Mouse (Mus musculus) midbrain, postnatal 0 days (tissue): Measurements from ENCODE around the gene Gpkow. TPM values are rescaled to one million over a fixed set of nuclear protein-coding genes. Genes with fewer than 3 reads are reported as not detected.

Experiments used
- ATAC-seq: fragments of 200-750 bp; cut with Nextera tagmentation; 2 replicates; pipeline ENCODE4 v1.8.0; 2017; ENCODE audit warnings: moderate number of reproducible peaks, mild to moderate bottlenecking, moderate TSS enrichment, moderate library complexity; ENCODE audit not compliant: low FRiP score
- DNase-seq: peaks from one replicate; pipeline ENCODE4 v3.0.0-alpha.2; 2015; ENCODE audit warnings: low spot score
- H3K27ac ChIP-seq: fragments of 300-500 bp; sonication (generic); 2 replicates; pipeline ENCODE4 v1.5.1; 2014; ENCODE audit warnings: low read depth, mild to moderate bottlenecking, low read length, mixed read lengths
- H3K27me3 ChIP-seq: fragments of 300-500 bp; sonication (generic); 2 replicates; pipeline ENCODE4 v1.6.1; 2014; ENCODE audit warnings: low read length, control low read depth, mixed read lengths; ENCODE audit not compliant: insufficient read depth
- H3K36me3 ChIP-seq: fragments of 300-500 bp; sonication (generic); 2 replicates; pipeline ENCODE4 v1.6.1; 2014; ENCODE audit warnings: low read length, control low read depth, mixed read lengths; ENCODE audit not compliant: insufficient read depth
- H3K4me1 ChIP-seq: fragments of 300-500 bp; sonication (generic); 2 replicates; pipeline ENCODE4 v1.6.1; 2014; ENCODE audit warnings: mild to moderate bottlenecking, control low read depth, antibody characterized with exemption, low read length, mixed read lengths; ENCODE audit not compliant: insufficient read depth
- H3K4me2 ChIP-seq: fragments of 300-500 bp; sonication (generic); 2 replicates; pipeline ENCODE4 v1.6.1; 2014; ENCODE audit warnings: low read depth, mild to moderate bottlenecking, low read length, mixed read lengths; ENCODE audit not compliant: poor library complexity, severe bottlenecking
- H3K4me3 ChIP-seq: fragments of 300-500 bp; sonication (generic); 2 replicates; pipeline ENCODE4 v1.5.1; 2014; ENCODE audit warnings: low read depth, mild to moderate bottlenecking, low read length, moderate library complexity
- H3K9ac ChIP-seq: fragments of 300-500 bp; sonication (generic); replicated peaks from 2 replicates; pipeline ENCODE4 v1.6.1; 2014; ENCODE audit warnings: mild to moderate bottlenecking, low read length, moderate library complexity, mixed read lengths; ENCODE audit not compliant: poor library complexity, severe bottlenecking
- H3K9me3 ChIP-seq: fragments of 300-500 bp; sonication (generic); 2 replicates; pipeline ENCODE4 v1.6.1; 2016; ENCODE audit warnings: low read length, control low read depth
- CTCF ChIP-seq: IDR thresholded peaks from 2 replicates; pipeline ENCODE4 v1.5.1; 2016; ENCODE audit warnings: antibody characterized with exemption, mild to moderate bottlenecking
- WGBS: fragments of 180-500 bp; shearing (Covaris S2); extraction: QIAGEN DNeasy Blood & Tissue Kit; methylation state at CpG from one replicate; pipeline ENCODE4 v1.1.7; 2014; 5-methylcytosine and 5-hydroxymethylcytosine counted together
- polyA plus RNA-seq: library from polyadenylated mRNA; unstranded; fragments of >200 nt; fragmentation: Nextera tagmentation; extraction: Ambion mirVana; gene quantifications from 2 replicates; pipeline ENCODE4 v1.2.1, GENCODE M21; 2015
- total RNA-seq: library from RNA; depleted of rRNA; stranded (reverse); fragments of >200 nt; gene quantifications from 2 replicates; pipeline ENCODE4 v1.2.3, GENCODE M21; 2014

The Gpkow gene
- total and polyA plus RNA-seq, 2 experiments from 2014 or later: 11.9 to 41.6 TPM

DNA sequence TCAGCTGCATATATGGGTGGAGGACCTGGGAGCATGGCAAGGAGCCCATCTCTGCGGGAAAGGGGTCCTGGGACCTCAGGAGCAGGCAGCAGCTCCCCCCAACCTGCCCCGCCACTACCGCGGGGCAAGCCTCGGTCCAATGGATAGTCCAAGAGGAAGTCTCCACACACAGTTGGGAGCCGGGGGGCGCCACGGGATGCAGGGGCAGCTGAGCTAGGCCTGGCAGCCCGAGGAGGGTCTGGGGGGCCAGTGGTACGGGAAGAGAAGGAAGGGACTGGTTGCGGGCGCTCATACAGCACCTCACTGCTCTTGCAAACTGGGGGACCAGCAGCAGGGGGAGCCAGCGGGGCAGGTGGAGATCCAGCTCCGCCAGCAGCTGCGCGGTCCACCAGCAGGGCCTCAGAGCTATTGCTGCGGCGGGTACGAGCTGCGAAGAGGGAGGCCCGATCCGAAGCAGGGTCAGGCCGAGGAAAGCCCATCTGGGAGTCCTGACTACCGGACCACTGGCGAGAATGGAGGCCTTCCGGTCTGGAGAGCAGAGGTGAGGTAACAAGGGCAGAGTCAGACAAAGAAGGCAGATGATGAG lies 36.7 kb downstream of the Gpkow start:
- WGBS: 41% methylated on average over 24 of the region's 26 CpGs
- Histone ChIP-seq H3K9ac (no peak overlapping the region), H3K4me1 (no peaks in the 10 kb centered on the region), H3K27ac (no peak overlapping the region), H3K4me2 (no peak overlapping the region), H3K9me3 (no peaks in the 10 kb centered on the region), H3K27me3 (no peaks in the 10 kb centered on the region), H3K4me3 (no peak overlapping the region), H3K36me3 (no peaks in the 10 kb centered on the region; the same call in 1 of the 2 replicates)
- ATAC-seq (0 out of 2 replicates have a peak, but pooled peaks have one; percentile 34), DNase-seq (no peak)
- TF ChIP-seq CTCF: peak; percentile 58

DNA sequence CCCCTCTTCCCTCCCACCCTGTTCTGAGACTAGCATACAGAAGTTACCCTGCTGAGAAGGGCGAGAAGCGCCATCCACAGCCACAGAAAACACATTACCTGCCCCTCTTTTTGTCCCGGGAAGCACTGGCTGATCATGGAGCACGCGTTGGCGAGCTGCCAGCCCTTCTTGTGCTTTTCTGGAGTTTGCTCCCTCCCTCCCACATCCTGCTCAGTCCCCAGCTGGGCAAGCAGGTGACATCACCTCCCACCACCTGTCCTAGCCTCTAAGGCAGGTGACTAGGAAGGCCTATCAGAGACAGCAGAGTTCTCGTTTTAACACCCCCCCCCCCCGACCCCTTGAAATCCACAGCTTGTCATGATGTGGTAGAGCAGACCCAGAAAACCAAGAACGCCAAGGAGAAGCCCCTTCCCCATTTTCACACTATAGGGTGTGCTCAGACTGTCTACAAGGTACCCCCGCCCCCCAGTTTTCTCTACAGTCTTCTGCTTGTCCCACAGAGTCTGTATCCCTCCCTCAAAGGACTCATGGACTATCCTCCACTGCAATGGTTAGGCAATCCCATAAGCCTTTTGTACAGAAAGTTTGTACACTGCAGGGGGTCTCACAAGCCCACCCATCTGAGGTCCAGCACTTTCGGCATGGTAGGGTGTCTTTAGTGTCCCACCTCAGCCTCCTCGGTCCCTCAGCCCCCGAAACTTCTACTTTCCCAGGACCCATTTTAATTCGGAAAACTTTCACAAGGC lies 42.6 kb downstream of the Gpkow start:
- DNase-seq (peak; percentile 39), ATAC-seq (no peak)
- Histone ChIP-seq H3K36me3 (no peaks in the 10 kb centered on the region; the same call in 1 of the 2 replicates), H3K27ac (no peak overlapping the region), H3K4me3 (no peak overlapping the region), H3K4me1 (no peaks in the 10 kb centered on the region), H3K27me3 (no peaks in the 10 kb centered on the region), H3K9me3 (no peaks in the 10 kb centered on the region), H3K9ac (no peak overlapping the region), H3K4me2 (no peak overlapping the region)
- no peak for TF ChIP-seq CTCF
- 72% methylated on average over 14 of the region's 14 CpGs for WGBS

DNA sequence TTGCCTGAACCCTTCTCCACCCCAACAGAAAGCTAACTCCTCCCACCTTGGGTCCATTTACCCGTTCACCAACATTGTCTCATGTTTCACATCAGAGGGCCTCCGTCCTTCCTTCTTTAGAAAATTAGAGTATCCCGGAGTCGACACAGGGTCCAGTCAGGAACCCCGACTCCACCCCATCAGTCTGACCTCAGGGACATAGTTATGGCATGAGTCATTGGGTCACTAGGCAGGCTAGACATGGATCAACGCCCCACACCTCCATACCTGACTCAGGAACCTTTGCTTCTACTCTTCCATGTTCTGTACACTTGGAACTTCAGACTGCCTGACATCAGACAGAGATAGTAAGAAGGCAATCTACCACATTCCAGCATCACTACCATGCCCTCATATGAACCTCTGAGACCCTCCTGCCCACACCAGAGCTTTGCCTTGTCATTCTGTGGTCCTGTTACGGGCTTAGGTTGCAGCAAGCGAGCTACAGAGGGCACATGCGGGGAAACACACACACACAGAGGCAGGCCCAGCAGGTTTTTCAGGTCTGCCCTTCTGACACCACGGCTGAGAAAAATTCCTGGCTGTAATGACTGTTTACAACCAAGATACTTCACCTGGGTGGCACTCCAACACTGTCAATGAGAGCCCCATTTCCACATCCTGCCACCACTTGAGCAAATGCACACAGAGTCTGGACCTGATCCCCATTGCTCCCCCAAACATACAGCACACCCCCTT lies 43.3 kb downstream of the Gpkow start:
- DNase-seq (no peak), ATAC-seq (no peak)
- Histone ChIP-seq H3K36me3 (no peaks in the 10 kb centered on the region), H3K27me3 (no peaks in the 10 kb centered on the region), H3K4me1 (no peaks in the 10 kb centered on the region), H3K4me2 (no peak overlapping the region), H3K9me3 (no peaks in the 10 kb centered on the region), H3K9ac (no peak overlapping the region), H3K4me3 (no peak overlapping the region), H3K27ac (no peak overlapping the region)
- no peak for TF ChIP-seq CTCF
- 73% methylated on average over 10 of the region's 10 CpGs for WGBS

DNA sequence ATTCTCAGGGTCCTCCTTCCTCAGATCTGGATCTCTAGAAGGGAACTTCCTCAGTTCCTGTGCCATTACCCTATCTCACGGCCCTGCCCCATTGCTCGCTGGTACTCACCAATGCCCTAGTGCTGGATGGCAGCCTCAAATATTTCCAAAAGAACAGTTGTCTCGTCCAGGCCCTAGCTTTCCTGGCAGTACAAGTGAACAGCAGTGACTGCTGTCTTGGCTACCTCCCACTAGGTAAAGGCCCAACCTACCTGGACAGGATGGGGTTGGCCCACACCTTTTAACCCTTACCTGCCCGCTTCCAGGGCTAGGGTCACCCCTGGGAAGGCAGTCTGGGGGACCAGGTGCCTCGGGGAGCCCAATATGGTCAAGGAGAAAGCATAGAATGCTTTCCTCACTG lies 44.2 kb downstream of the Gpkow start:
- Histone ChIP-seq H3K27ac (no peak overlapping the region), H3K9me3 (no peaks in the 10 kb centered on the region), H3K4me1 (no peaks in the 10 kb centered on the region), H3K4me2 (no peak overlapping the region), H3K9ac (no peak overlapping the region), H3K36me3 (no peaks in the 10 kb centered on the region), H3K4me3 (no peak overlapping the region), H3K27me3 (no peaks in the 10 kb centered on the region)
- 77% methylated on average over 5 of the region's 5 CpGs for WGBS
- ATAC-seq: no peak
- no peak for DNase-seq
- TF ChIP-seq CTCF: no peak

DNA sequence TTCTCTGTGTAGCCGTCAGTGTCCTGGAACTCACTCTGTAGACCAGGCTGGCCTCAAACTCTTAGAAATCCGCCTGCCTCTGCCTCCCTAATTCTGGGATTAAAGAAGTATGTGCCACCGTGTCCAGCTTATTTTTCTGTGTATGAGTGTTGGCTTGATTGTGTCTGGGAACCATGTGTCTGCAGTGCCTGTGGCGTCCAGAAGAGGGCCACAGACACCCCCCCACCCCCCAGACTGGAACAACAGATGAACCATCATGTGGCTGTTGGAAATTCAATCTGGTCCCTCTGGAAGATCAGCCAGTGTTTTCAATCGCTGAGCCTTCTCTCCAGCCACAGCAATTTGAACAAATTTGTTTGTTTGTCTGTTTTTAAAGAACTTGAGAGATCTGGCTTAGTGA lies 46.5 kb downstream of the Gpkow start:
- no peak for ATAC-seq
- H3K4me1 ChIP-seq: no peaks in the 10 kb centered on the region

DNA sequence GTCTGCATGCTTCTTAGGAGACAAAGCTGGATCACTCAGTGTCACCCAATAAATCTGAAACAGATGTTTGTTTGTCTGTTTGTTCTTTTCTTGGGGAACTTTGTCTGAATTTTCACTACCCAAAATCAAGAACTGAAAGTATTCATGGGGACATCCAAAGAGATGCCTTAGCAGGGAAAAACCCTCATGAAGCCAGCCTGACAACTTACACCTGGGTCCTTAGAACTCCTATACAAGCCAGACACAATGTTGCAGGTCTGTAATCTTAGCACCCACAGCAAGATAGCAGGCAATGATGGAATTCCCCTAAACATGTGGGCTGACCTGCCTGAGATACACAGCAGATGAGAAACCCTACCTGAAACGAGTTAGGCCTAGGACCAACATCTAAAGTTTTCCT lies 48.0 kb downstream of the Gpkow start:
- no peak overlapping the region for H3K27ac ChIP-seq
- H3K9ac ChIP-seq: no peak overlapping the region
- no peak for ATAC-seq
- 70% methylated on average over 1 of the region's 1 CpGs for WGBS
- no peak for TF ChIP-seq CTCF
- no peak overlapping the region for H3K4me2 ChIP-seq
- H3K27me3 ChIP-seq: no peaks in the 10 kb centered on the region
- no peak for DNase-seq
- no peaks in the 10 kb centered on the region for H3K9me3 ChIP-seq
- no peaks in the 10 kb centered on the region for H3K4me1 ChIP-seq
- H3K36me3 ChIP-seq: no peaks in the 10 kb centered on the region
- H3K4me3 ChIP-seq: no peak overlapping the region

More for the DNA sequence above, 46.5 kb downstream of the Gpkow start:
- Histone ChIP-seq H3K4me3 (no peak overlapping the region), H3K27me3 (no peaks in the 10 kb centered on the region), H3K4me2 (no peak overlapping the region), H3K9me3 (no peaks in the 10 kb centered on the region), H3K36me3 (no peaks in the 10 kb centered on the region), H3K9ac (no peak overlapping the region), H3K27ac (no peak overlapping the region)
- WGBS: 49% methylated on average over 5 of the region's 5 CpGs
- DNase-seq: no peak
- TF ChIP-seq CTCF: peak; percentile 45
